Mouse (Mus musculus) stomach, embryonic 14.5 days (tissue): ENCODE measurements around the gene Eps8. TPM values are rescaled to one million over a fixed set of nuclear protein-coding genes. Genes with fewer than 3 reads are reported as not detected.

ENCODE experiments used
- ATAC-seq: fragments of 200-750 bp; cut with Nextera tagmentation; 2 replicates; pipeline ENCODE4 v1.8.0; 2017; ENCODE audit warnings: low read depth, moderate TSS enrichment; ENCODE audit not compliant: insufficient number of reproducible peaks, insufficient read depth, low FRiP score
- H3K27ac ChIP-seq: fragments of 300-500 bp; sonication (generic); 2 replicates; pipeline ENCODE4 v1.5.1; 2014; ENCODE audit warnings: mild to moderate bottlenecking, low read length, moderate library complexity, mixed read lengths
- H3K27me3 ChIP-seq: fragments of 300-500 bp; sonication (generic); 2 replicates; pipeline ENCODE4 v1.6.1; 2014; ENCODE audit warnings: low read length, control low read depth, mixed read lengths; ENCODE audit not compliant: control insufficient read depth, insufficient read depth
- H3K36me3 ChIP-seq: fragments of 300-500 bp; sonication (generic); 2 replicates; pipeline ENCODE4 v1.6.1; 2014; ENCODE audit warnings: mild to moderate bottlenecking, control low read depth, low read length, moderate library complexity, mixed read lengths; ENCODE audit not compliant: control insufficient read depth, insufficient read depth
- H3K4me1 ChIP-seq: fragments of 300-500 bp; sonication (generic); 2 replicates; pipeline ENCODE4 v1.6.1; 2014; ENCODE audit warnings: low read length, control low read depth, mixed read lengths; ENCODE audit not compliant: control insufficient read depth, insufficient read depth
- H3K4me2 ChIP-seq: fragments of 300-500 bp; sonication (generic); replicated peaks from 2 replicates; pipeline ENCODE4 v1.6.1; 2014; ENCODE audit warnings: low read depth, low read length, control low read depth
- H3K4me3 ChIP-seq: fragments of 300-500 bp; sonication (generic); 2 replicates; pipeline ENCODE4 v1.5.1; 2014; ENCODE audit warnings: low read depth, low read length, control low read depth
- H3K9ac ChIP-seq: fragments of 300-500 bp; sonication (generic); replicated peaks from 2 replicates; pipeline ENCODE4 v1.6.1; 2014; ENCODE audit warnings: low read depth, mild to moderate bottlenecking, control low read depth, low read length, moderate library complexity, mixed read lengths
- H3K9me3 ChIP-seq: fragments of 300-500 bp; sonication (generic); 2 replicates; pipeline ENCODE4 v1.6.1; 2016; ENCODE audit warnings: low read depth, low read length, control low read depth; ENCODE audit not compliant: control insufficient read depth
- WGBS: fragments of 180-500 bp; shearing (Covaris S2); extraction: QIAGEN DNeasy Blood & Tissue Kit; methylation state at CpG from one replicate; pipeline ENCODE4 v1.1.7; 2014; 5-methylcytosine and 5-hydroxymethylcytosine counted together
- polyA plus RNA-seq: library from polyadenylated mRNA; unstranded; fragments of >200 nt; fragmentation: Nextera tagmentation; extraction: Ambion mirVana; gene quantifications from 2 replicates; pipeline ENCODE4 v1.2.1, GENCODE M21; 2014

Gene Eps8
- 21.6 and 22.7 TPM in 2 replicates for polyA plus RNA-seq

- no peaks in the 10 kb centered on the region for H3K36me3 ChIP-seq
- WGBS: 86% methylated on average over 2 of the region's 2 CpGs
- H3K4me3 ChIP-seq: no peak within 1 kb of the TSS
- H3K4me1 ChIP-seq: no peaks in the 10 kb centered on the region
- no peaks in the 10 kb centered on the region; the same call in 1 of the 2 replicates for H3K9me3 ChIP-seq
- H3K27me3 ChIP-seq: no peaks in the 10 kb centered on the region
- no peak within 1 kb of the TSS for H3K4me2 ChIP-seq
- ATAC-seq: no peak
- H3K9ac ChIP-seq: no peak within 1 kb of the TSS
- H3K27ac ChIP-seq: no peak within 1 kb of the TSS
Measured at GRCm38 (mm10) chr6:137654776-137655175, at the start of gene Eps8. TSS of gene Eps8 (minus strand) at chr6:137654876.

DNA sequence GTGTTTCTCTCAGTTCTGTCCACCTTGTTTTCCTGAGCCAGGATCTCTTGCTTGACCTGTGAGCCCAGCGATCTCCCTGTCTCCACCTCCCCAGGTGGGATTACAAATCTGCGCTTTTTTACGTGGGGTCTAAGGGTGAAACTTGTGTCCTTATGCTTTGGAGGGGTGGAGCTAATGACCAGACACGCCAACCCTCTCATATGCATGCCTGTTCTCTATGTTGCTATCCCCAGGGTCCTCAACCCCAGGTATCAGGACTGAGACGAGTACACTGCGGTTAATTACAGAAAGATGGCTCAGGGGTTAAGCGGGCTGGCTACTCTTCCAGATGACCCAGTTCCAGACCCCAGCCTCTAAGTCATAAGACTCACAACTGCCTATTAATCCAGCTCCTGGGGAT is 48.8 kb upstream of the Eps8 start:
- Histone ChIP-seq H3K4me3 (no peak overlapping the region), H3K9ac (no peak overlapping the region), H3K27ac (no peak overlapping the region; the same call in 1 of the 2 replicates), H3K27me3 (no peaks in the 10 kb centered on the region), H3K9me3 (no peaks in the 10 kb centered on the region), H3K4me2 (no peak overlapping the region), H3K36me3 (no peaks in the 10 kb centered on the region), H3K4me1 (no peaks in the 10 kb centered on the region; the same call in 1 of the 2 replicates)
- peak; percentile 39; the same call in 1 of the 2 replicates for ATAC-seq
- WGBS: 81% methylated on average over 7 of the region's 7 CpGs

DNA sequence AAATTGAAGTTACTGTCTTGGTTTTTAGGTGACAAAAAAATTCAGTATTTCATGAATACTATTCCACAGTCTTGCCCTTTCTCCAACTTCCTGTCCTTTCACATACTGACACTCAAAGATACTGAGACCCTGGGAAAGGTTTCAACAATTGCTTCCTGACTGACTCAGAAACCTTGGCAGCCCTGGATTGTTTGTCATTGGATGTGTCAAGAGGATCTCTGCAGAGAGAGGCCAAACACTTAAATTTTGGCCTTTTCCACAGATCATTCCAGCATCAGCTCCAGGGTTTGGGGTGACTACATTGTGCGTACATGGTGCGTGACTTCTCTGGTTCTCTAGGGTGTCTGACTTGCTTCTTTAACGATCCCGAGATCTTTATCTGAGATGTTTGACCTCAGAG is 48.2 kb upstream of the Eps8 start:
- H3K9ac ChIP-seq: no peak overlapping the region
- no peaks in the 10 kb centered on the region for H3K36me3 ChIP-seq
- H3K4me2 ChIP-seq: no peak overlapping the region
- no peaks in the 10 kb centered on the region for H3K27me3 ChIP-seq
- H3K4me3 ChIP-seq: no peak overlapping the region
- H3K27ac ChIP-seq: no peak overlapping the region
- no peaks in the 10 kb centered on the region for H3K9me3 ChIP-seq
- 45% methylated on average over 4 of the region's 4 CpGs for WGBS
- H3K4me1 ChIP-seq: no peaks in the 10 kb centered on the region; the same call in 1 of the 2 replicates
- no peak for ATAC-seq

DNA sequence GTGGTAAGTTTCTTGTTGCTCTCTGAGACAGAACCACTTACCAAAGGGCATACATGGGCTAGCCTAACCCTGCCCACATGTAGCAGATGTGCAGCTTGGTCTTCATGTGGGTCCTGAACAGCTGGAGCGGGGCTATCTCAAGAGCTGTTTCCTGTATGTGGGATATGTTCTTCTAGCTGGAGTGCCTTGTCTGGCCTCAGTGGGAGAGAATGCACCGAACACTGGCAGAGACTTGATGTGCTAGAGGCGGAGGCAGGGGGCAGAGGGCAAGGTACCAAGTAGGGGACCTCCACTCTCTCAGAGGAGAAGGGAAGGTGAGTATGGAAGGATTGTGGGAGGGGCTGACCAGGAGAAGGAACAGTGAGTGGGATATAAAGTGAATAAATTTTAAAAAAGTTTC is 47.5 kb upstream of the Eps8 start:
- WGBS: 85% methylated on average over 3 of the region's 3 CpGs
- Histone ChIP-seq H3K4me1 (no peaks in the 10 kb centered on the region; the same call in 1 of the 2 replicates), H3K27me3 (no peaks in the 10 kb centered on the region), H3K9me3 (no peaks in the 10 kb centered on the region), H3K36me3 (no peaks in the 10 kb centered on the region), H3K4me2 (no peak overlapping the region), H3K27ac (no peak overlapping the region), H3K9ac (no peak overlapping the region), H3K4me3 (no peak overlapping the region)
- ATAC-seq: no peak

GRCm38 (mm10) chr6:137699434-137699833 is 44.8 kb upstream of the Eps8 start:
- Histone ChIP-seq H3K4me1 (no peaks in the 10 kb centered on the region; the same call in 1 of the 2 replicates), H3K27me3 (no peaks in the 10 kb centered on the region), H3K27ac (no peak overlapping the region), H3K9ac (no peak overlapping the region), H3K9me3 (no peaks in the 10 kb centered on the region), H3K4me3 (no peak overlapping the region), H3K36me3 (no peaks in the 10 kb centered on the region), H3K4me2 (no peak overlapping the region)
- 95% methylated on average over 7 of the region's 7 CpGs for WGBS
- no peak for ATAC-seq

DNA sequence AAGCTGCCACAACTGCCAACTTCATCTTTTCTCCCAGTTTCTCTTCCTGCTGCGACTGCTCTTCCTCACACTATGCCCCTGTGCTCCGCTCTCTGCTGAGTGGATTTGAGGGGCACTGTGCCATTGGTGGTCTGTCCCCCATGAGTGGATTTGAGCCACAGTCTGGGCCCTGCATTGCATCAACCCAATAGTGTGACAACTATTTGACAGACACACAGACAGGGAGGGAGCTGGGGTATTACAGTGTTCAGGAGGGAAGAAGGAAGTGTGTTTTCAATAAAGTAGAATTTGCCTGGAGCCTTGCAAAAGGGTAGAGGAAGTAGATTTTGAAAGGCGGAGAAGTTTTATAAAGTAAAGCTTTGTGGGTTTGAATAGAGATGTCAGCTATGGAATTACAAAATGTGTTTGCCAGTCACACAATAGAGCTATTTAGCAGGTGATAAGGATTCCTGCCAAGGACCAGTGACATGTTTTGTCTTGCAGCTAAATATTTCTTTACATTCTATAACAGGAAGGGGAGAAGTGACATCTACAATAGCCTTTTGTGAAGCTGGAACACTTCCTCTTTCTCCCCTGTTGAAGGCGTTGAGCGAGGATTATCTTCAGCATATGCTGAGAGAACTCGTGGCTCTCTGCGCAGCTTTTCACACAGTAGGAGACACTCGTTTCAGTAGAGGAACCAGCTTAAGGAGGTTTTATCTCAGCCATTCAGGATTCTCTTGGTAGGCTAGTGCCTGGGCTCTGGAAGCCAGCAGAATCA is 41.9 kb upstream of the Eps8 start:
- 62% methylated on average over 8 of the region's 8 CpGs for WGBS
- Histone ChIP-seq H3K9ac (no peak overlapping the region), H3K4me3 (no peak overlapping the region), H3K9me3 (no peaks in the 10 kb centered on the region), H3K27me3 (no peaks in the 10 kb centered on the region), H3K27ac (no peak overlapping the region; the same call in 1 of the 2 replicates), H3K4me1 (no peaks in the 10 kb centered on the region), H3K4me2 (no peak overlapping the region), H3K36me3 (no peaks in the 10 kb centered on the region)
- ATAC-seq: no peak

DNA sequence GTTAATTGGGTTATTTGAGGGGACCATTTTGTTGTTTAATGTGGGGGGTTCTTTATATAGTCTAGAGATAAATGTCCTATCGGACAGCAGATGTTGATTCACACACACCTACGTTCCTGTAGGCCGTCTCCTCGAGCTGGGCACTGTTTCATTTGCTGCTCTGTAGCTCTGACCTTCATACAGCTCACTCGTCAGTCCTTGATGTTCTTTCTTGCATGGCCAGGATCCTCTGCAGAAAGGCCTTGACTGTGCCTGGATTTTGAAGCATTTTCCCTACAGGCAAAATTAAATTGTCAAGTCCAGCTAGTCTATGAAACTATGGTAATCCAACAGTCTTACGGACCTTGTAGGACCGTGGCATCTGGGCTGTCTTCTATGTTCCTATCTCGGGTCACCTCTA is 40.4 kb upstream of the Eps8 start:
- Histone ChIP-seq H3K4me1 (no peaks in the 10 kb centered on the region), H3K36me3 (no peaks in the 10 kb centered on the region), H3K27me3 (no peaks in the 10 kb centered on the region), H3K4me3 (no peak overlapping the region), H3K9me3 (no peaks in the 10 kb centered on the region), H3K27ac (no peak overlapping the region), H3K9ac (no peak overlapping the region), H3K4me2 (no peak overlapping the region)
- ATAC-seq: no peak
- WGBS: 86% methylated on average over 8 of the region's 8 CpGs

- WGBS: 79% methylated on average over 2 of the region's 2 CpGs
- H3K4me3 ChIP-seq: no peak overlapping the region
- no peak overlapping the region for H3K9ac ChIP-seq
- H3K9me3 ChIP-seq: no peaks in the 10 kb centered on the region
- no peaks in the 10 kb centered on the region for H3K27me3 ChIP-seq
- ATAC-seq: no peak
- no peaks in the 10 kb centered on the region for H3K4me1 ChIP-seq
- H3K36me3 ChIP-seq: no peaks in the 10 kb centered on the region
- no peak overlapping the region for H3K27ac ChIP-seq
- no peak overlapping the region for H3K4me2 ChIP-seq
Measured at GRCm38 (mm10) chr6:137694310-137694709, 39.6 kb upstream of the Eps8 start.
